Mouse (Mus musculus) CH12F3 (cell line): Measurements from ENCODE around the gene R3hdml.

Source experiments
- in situ Hi-C: fragments of 300-500 bp; cut with MboI; formaldehyde crosslinking; loops from 2 replicates; pipeline ENCODE4 v1.14.3; 2020; ENCODE audit warnings: low sequenced_read_pairs

R3hdml gene

DNA sequence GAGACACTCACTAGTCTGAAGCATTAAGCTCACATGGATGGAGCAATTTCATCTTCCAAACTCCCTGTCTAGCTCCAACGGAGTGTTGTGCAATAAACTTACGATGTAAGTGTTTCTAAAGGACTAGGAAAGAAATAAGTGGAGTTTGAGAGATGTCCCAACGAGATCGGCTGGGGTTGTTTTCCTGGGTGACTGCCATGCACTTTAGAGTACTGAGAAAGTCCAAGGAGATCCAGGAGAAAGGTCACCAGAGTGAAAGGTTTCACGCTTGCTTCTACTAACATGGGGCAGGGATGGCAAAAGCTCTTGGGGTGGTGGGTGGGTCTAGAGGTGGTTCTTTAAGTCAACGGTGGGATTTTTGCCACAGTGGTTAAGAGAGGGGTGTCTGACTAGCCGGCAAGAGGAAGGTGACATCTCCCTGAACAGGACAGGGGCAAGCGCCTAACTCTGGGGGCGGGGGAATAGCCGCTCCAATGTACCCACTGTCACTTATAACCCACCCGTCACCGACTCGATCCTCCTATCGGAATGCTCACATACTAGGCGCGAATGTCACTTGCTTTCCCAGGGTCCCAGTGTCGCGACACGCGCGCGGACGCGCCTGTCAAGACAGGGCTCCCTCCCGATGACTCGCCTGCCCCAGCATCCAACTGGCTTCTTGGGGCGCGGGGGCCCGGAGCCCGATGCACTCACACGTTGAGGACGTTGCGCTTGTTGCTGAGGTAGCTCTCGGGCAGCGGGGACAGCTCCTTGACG, 20.2 kb upstream of the R3hdml start:
- in situ Hi-C loops, result no loop called here

- in situ Hi-C loops, result no loop called here
Observed at GRCm38 (mm10) chr2:163472466-163472851, 19.7 kb upstream of the R3hdml start, which contains the start of gene Fitm2. Gene Fitm2, minus strand, starts transcription at chr2:163472629.

GRCm38 (mm10) chr2:163480191-163480825, 11.8 kb upstream of the R3hdml start:
- in situ Hi-C loops, result no loop called here

GRCm38 (mm10) chr2:163481539-163482029, 10.5 kb upstream of the R3hdml start:
- in situ Hi-C loops, result no loop called here

DNA sequence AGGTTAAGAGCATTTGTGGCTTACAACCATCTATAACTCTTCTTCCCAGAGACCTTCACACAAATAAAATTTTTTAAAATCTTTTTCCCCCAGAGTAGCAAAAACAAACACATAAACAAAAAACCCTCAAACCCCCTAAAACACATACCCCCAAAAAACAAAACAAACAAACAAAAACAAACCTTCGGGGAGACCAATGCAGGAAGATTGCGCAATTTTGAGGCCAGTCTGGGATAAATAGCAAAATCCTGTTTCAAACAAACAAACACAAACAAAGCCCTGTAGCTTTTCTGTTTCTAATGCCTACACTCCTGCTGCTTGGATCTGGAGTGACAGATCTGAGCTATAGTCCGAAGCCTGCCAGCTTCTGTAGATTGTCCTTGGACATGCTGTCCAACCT, 4.8 kb upstream of the R3hdml start:
- in situ Hi-C loops, result no loop called here

- in situ Hi-C loops, result no loop called here
Observed at GRCm38 (mm10) chr2:163489725-163490291, 2.3 kb upstream of the R3hdml start.

GRCm38 (mm10) chr2:163490656-163491055, 1.5 kb upstream of the R3hdml start:
- in situ Hi-C loops, result no loop called here

DNA sequence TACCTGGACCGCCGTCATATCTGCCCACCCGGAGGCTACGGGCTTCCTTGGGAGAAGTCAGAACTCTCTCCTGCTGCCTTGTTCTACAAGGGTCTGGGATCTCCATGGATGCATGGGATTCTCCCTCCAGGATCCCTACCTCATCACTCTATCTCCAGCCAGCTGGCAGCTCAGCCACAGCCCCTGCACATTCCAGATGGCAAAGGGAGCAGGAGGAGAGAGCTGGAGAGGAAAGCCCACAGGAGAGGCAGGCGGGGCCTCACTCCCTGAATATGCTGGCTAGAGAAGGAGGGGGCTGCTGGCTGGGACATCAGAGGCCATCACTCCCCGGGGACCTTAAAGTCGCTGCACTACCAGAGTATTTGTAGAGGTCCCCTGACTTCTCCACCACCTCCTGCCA, 767 bp upstream of the R3hdml start:
- in situ Hi-C loops, result no loop called here

GRCm38 (mm10) chr2:163493031-163493430, 913 bp downstream of the R3hdml start:
- in situ Hi-C loops, result no loop called here

- in situ Hi-C loops, result no loop called here
Observed at GRCm38 (mm10) chr2:163493976-163494375, 1.9 kb downstream of the R3hdml start.

DNA sequence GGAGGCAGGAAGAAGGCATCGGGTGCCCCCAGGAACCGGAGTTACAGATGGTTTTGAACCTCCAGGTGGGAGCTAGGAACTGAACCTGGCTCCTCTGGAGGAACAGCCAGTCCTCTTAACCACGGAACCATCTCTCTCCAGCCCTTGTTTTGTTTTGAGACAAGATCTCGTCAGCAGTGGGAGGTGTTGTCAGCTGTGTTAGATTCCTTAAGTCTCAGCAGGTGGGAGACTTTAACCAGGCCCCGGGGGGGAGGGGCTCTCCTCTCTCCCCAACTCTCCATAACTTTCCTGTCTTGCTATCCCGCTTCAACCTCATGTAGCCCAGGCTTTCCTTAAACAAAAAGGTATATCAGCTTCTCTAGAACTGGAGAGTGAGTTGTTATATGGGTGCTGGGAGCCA, 2.3 kb downstream of the R3hdml start:
- in situ Hi-C loops, result no loop called here

DNA sequence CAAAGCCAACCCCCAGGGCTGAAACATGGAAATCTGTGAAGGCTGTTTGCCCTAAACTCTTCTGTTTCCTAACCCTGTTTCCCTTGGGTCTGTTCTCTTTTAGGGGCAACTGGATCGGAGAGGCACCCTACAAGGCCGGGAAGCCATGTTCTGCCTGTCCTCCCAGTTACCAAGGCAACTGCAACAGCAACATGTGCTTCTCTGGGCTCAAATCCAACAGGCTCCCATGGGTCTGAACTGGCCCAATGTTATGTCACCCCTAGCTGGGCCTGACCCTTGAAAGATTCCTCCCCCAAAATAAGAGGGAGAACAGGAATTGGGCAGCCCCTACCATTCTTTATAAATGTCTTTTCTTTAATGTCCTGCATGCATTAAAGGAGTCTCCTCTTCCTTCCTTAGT, 10.1 kb downstream of the R3hdml start:
- in situ Hi-C loops, result no loop called here

DNA sequence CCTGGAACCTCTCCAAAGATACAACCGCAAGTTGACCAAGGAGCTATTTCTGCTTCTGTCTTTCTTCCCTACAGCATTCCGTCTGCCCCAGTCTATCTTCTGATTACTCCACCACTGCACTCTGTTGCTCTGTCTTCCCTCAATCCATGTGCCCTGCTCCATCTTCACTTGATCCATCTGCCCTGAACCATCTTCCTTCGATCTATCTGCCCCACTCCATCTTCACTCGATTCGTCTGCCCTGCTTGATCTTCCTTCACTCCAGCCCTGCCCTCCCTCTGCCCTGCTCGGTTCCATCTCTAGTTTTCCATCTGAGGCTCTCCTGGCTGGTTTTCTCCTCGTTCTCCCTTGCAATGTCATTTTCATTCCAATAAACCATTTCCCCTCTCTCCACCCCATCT, 11.1 kb downstream of the R3hdml start:
- in situ Hi-C loops, result no loop called here

GRCm38 (mm10) chr2:163506300-163507004, 14.3 kb downstream of the R3hdml start, which contains the start of gene Hnf4a:
Gene Hnf4a, plus strand, starts transcription at chr2:163506808.
- in situ Hi-C loops, result no loop called here

- in situ Hi-C loops, result no loop called here
Observed at GRCm38 (mm10) chr2:163525761-163526243, 33.7 kb downstream of the R3hdml start.

DNA sequence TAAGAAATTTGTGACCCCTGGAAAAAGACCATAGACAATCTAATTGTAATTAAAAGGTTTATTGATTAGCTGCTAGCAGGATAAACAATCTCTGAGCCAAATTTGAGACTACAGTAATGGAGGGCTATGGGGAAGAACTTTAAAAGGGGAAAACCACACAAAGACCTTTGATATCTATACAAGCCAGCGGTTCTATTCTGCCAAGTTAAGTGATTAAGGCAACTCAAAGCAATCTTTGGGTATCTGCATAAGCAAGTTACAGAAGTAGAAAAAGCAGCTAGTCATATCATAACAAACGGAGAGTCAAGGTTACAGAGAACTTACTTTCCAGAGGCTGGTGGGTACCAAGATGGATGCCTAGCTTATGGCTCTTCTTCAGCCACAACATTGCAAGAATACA, 35.4 kb downstream of the R3hdml start:
- in situ Hi-C loops, result no loop called here

DNA sequence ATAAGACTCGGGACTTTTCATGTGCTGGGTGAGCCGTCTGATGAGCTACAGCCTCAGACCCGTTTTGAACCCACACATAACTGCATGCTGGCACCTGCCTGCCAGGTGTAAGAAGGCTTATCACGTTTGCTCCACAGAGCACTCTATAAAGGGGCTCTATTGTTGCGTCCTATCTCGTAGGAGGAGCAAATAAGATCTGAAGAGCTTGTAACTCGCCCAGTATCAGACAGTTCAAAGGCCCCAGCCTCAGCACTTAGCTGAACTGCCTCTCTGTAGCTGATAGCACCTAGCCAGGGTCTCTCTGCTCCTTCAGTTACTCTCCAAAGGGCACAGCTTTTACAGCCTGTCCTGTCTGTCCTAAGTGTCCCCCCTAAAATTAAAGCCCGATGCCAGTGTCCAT, 38.3 kb downstream of the R3hdml start:
- in situ Hi-C loops, result no loop called here

- in situ Hi-C loops, result no loop called here
Observed at GRCm38 (mm10) chr2:163531917-163532316, 39.8 kb downstream of the R3hdml start.

DNA sequence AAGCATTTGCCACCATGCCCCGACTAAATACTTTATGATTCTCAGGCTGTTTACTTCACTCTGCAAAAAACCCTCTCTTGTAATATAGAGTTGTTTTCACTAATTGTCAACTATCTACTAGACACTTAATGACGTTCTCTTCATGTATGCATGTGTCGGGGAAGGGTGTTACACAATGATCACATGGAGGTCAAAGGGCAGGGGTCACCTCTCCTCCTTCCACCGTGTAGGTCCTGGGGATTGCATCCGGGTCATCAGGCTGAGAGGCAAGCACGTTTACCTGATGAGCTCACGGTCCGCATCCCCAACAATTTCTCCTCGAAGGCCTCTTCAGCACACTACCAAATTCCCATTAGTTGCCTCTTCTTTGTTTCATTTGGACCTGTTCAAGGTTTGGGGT, 41.1 kb downstream of the R3hdml start:
- in situ Hi-C loops, result no loop called here

- in situ Hi-C loops, result no loop called here
Observed at GRCm38 (mm10) chr2:163534958-163535524, 42.9 kb downstream of the R3hdml start.

- in situ Hi-C loops, result no loop called here
Observed at GRCm38 (mm10) chr2:163537443-163537842, 45.3 kb downstream of the R3hdml start.
